Mouse (Mus musculus): ENCODE measurements around the gene Pdzd7.
A peak's percentile ranks its signal among the peaks of the same experiment; 100 is the strongest.
"Not testable (repeated sequence)": the region's sequence is repeated elsewhere in the genome, so short reads cannot be mapped to it uniquely, and the experiment has no call there.

The Pdzd7 gene

GRCm38 (mm10) chr19:45058113-45058839 lies 12.8 kb upstream of the Pdzd7 start:
- peak; percentile 97 for DNase-seq (ENCODE audit: low spot score)

DNA sequence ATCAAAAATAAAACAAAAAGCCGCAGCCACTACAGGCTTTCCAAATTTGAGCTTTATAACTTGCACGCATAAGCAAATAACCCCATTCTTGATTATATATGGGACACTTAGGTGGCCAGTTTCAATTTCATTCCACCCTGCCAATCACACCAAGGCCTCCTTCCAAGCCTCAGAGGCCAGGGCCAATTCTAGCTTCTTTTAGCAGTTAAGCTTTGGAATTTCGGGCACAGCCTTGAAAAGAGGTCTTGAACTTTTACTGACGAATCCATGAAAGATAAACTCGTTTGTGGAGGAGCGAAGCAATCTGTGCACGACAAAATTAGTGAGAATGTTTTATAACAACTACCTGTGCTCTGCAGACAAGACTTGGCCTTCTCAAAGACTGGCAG lies 12.2 kb upstream of the Pdzd7 start:
- no peak for DNase-seq (ENCODE audit: low spot score)

- no peak for DNase-seq (ENCODE audit: low spot score)
These were observed 11.6 kb upstream of the Pdzd7 start for GRCm38 (mm10) chr19:45056908-45057698.

DNA sequence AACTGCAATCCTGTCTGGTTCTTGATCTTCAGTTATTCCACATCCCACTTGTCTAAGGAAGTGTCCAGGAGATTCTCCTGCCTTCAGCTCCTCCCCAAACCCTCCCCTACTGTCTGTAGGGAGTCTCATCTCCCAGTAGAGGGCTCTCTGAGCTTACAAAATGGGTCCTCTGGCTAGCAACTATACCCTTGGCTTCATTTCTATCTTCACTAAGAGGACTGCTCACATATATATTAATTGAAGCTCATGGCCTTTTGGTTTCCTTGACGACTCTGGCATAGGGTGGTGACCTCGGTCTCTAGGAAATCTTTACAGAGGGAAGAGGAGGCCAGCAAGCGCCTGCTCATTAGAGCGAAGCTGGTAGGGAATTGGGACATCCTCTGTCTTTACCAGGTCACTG lies 10.8 kb upstream of the Pdzd7 start:
- no peak for DNase-seq (ENCODE audit: low spot score)

- no peak for DNase-seq (ENCODE audit: low spot score)
These were observed 9.6 kb upstream of the Pdzd7 start for GRCm38 (mm10) chr19:45054892-45055690.

- no peak for DNase-seq (ENCODE audit: low spot score)
These were observed 7.9 kb upstream of the Pdzd7 start for GRCm38 (mm10) chr19:45053451-45053850.

DNA sequence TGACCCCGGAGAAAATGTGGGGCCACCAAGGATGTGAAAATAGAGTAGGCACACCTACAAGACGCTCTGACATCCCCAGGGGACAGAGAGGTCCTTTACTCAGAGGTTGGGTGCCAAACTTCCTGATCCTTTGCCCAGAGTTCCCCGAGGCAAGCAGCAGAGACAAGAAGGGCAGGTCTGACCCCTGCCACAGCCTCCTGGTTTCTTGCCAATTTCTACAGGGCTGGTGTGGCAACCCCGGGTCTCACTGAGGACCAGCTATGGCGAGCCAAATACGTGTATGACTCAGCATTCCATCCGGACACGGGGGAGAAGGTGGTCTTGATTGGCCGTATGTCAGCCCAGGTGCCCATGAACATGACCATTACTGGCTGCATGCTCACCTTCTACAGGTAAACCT lies 4.0 kb upstream of the Pdzd7 start:
- DNase-seq (ENCODE audit: low spot score), result no peak

DNA sequence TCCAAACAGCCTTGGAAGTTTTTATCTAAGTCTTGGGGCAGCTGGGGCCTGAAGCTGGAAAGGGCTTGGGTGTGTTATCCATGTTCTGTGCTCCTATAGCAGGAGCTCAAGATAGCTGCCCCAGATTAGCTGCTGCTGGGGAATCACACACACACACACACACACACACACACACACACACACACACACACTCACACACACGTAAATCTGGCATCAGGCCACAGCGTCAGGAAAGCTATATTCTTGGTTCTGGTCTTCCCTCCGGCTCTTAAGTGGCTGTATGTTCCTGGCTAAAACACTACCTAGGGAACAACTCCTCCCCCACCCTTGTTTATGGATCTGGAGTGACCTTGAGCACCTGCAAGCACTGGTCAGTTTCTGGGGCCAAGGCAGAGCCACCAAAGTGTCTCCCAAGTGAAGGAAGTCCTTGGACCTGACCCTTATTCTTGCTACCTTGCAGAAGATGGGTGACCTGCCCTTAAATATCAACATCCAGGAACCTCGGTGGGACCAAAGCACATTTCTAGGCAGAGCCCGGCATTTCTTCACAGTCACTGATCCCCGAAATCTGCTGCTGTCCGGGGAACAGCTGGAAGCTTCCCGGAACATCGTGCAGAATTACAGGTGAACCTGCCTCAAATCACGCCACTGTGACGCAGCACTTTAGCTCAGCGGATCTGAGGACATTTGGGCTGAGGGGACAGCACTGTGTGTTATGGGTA lies 3.3 kb upstream of the Pdzd7 start:
- no peak for DNase-seq (ENCODE audit: low spot score)

GRCm38 (mm10) chr19:45047935-45048643 lies 2.6 kb upstream of the Pdzd7 start:
- no peak for DNase-seq (ENCODE audit: low spot score)

GRCm38 (mm10) chr19:45047417-45047934 lies 2.0 kb upstream of the Pdzd7 start, which contains the start of gene Sfxn3:
Sfxn3 (plus strand) TSS chr19:45047503.
- DNase-seq (ENCODE audit: low spot score), result peak; percentile 74

DNA sequence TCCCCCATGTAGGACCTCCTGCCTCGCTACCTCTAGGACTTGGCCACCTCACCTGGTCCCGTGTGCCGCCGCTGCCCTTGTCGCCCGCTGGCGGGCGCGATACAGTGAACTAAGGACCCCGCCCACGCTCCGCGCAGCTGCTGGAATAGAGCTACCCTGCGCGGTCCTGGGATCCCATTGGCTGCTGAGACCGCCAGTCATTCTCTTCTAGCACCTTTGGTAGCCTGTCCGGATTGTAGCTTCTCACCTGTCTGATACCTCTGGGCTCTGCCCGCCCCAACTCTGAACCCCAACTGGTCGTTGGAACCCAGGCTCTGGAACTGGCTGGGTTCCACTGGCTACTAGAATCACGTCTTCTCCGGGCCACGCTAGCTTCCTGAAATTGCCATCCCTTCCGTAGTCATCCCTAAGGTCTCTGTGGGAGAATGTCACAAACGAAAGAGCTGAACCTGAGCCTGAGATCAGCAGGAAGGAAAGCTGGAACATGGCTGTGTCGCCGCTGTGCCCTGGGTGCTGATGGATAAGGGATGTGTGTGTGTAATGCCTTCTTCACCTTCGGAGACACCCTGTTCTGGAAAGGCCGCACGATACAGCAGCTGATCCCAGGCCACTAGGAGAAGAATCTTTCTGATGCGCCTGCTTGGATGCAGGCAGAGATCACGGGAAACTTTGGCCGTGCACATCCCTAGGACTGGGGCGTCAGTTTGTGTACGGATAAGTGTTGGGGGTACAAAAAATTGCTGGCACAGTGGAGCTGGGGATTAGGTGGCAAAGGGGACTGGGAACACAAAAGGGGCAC lies 1.2 kb upstream of the Pdzd7 start:
- peak; percentile 67 for DNase-seq (ENCODE audit: low spot score)

DNA sequence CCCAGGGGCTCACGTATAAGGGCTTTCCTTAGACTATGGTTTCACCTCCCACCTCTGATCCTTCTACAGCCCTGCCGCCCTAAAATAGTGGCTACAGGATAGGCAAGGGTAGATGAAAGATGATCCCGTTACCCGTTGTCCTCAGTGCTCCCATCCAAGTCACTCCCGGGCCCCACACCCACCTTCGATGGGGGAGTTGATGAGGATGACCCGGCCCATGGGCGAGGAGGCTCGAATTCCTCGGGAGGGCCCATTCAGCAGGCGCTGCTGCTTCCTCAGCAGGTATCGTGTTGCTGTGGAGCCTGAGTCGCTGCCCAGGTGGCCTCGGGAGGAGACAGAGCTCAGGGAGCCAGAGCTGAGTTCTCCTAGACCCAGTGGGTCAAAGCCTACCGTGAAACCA lies 281 bp downstream of the Pdzd7 start:
- no peak for DNase-seq (ENCODE audit: low spot score)

- no peak for DNase-seq (ENCODE audit: low spot score)
These were observed 1.1 kb downstream of the Pdzd7 start for GRCm38 (mm10) chr19:45044389-45044927.

- DNase-seq (ENCODE audit: low spot score), result no peak
These were observed 5.3 kb downstream of the Pdzd7 start for GRCm38 (mm10) chr19:45040214-45040613.

DNA sequence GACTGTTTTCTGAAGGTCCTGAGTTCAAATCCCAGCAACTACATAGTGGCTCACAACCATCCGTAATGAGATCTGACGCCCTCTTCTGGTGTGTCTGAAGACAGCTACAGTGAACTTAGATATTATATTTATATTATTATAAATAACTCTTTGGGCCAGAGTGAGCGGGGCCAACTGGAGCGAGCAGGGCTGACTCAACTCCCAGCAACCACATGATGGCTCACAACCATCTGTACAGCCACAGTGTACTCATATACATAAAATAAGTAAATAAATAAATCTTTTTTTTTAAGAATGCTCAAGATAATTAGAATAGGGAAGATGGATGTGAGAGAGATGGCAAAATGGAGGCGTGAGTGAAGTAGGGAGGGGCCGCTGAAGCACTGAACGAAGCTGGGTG lies 7.3 kb downstream of the Pdzd7 start:
- not testable (repeated sequence) for DNase-seq (ENCODE audit: low spot score)

DNA sequence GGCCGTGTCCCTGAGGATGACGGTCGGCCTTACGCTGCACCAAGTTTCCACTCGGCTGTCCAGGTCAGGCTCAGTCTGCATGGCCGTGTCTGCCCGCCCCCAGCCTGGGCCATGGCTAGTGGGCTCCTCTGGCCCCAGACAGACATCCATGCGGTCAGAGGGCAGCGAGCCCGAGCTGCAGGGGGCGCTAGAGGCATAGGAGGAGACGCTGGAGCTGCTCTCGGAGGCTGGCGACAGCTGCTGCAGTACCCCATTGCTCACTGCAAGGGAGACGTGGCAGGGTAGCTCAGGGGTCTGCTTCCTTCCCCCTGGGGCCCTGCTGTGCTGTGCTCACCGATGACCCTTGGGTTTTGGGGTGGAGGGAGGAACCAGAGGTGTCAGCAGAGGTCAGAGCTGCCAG lies 8.7 kb downstream of the Pdzd7 start:
- no peak for DNase-seq (ENCODE audit: low spot score)

GRCm38 (mm10) chr19:45032570-45033332 lies 12.8 kb downstream of the Pdzd7 start:
- DNase-seq (ENCODE audit: low spot score), result no peak

DNA sequence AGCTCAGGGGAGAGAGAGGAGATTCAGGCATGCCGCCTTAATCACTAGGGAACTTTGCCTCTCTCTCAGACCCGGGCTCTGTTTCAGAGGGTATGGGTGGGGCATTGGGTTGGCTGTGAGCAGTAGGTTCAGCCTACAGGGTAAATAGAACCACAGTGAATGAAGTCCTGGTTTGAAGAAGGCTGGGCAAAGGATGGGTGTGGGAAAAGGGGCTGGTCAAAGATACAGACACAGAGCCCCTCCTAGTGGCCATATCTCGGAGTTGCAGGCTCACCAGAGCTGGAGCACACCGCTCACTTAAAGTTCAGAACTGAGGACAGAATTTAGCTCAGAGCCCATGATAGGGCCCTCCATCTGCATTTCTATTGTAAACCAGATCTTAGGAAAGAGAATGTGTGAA lies 13.7 kb downstream of the Pdzd7 start:
- peak; percentile 74 for DNase-seq (ENCODE audit: low spot score)

Measured in c-Kit-positive CD71-positive TER-119-positive erythroid progenitor cells, embryonic 14.5 days (primary cell).